Mouse (Mus musculus): ENCODE results near the gene Zfhx3.

Zfhx3 gene

DNA sequence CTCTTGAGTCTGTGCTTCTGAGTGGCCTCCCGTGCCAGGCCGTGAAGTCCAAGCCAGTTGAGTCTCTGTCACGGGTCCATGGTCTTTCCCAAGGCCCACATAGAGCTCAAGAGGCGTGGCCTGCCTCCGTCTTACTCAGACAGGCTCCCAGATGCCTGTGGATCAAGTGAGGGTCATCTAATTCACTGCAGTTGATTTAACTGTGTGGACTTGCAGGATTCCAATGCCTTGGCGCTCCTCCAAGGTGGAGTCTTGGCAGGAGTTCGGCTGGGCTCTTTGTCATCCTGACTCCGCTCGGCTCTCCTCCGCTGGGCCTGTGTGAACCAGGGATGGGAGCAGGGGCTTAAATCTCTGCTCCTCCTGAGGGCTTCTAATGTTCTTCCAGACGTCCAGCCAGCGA, 855.6 kb downstream of the Zfhx3 start:
- no peak for DNase-seq (ENCODE audit: low spot score in 2 of 2)

GRCm38 (mm10) chr8:108799250-108799649, 856.8 kb downstream of the Zfhx3 start:
- DNase-seq (ENCODE audit: low spot score in 2 of 2), result no peak

- no peak for DNase-seq (ENCODE audit: low spot score in 2 of 2)
These were observed 857.9 kb downstream of the Zfhx3 start for GRCm38 (mm10) chr8:108800357-108800756.

- DNase-seq (ENCODE audit: low spot score in 2 of 2), result no peak
These were observed 860.6 kb downstream of the Zfhx3 start for GRCm38 (mm10) chr8:108803017-108803416.

- no peak for DNase-seq (ENCODE audit: low spot score in 2 of 2)
These were observed 869.2 kb downstream of the Zfhx3 start for GRCm38 (mm10) chr8:108811694-108812093.

DNA sequence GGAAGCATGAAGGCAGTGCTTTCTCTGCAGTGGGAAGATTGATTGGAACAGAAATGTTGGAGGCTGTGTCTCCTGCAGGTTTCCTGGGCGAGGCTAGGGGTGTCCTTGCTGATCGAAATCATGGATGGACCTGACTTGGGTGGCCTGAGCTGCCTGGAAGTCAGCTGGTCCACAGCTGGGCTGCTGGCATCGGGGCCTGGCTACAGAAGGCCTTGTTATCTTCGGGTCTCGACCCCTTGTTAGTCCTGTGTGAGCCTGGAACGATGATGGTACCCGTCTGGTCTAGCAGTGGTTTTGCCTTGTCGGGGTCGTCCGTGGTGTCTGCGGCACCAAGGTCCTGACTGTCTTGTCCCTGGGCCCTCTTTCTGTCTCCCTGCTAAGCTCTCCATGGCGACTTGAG, 870.9 kb downstream of the Zfhx3 start:
- no peak for DNase-seq (ENCODE audit: low spot score in 2 of 2)

GRCm38 (mm10) chr8:108819271-108819671, 876.8 kb downstream of the Zfhx3 start:
- no peak for DNase-seq (ENCODE audit: low spot score in 2 of 2)

DNA sequence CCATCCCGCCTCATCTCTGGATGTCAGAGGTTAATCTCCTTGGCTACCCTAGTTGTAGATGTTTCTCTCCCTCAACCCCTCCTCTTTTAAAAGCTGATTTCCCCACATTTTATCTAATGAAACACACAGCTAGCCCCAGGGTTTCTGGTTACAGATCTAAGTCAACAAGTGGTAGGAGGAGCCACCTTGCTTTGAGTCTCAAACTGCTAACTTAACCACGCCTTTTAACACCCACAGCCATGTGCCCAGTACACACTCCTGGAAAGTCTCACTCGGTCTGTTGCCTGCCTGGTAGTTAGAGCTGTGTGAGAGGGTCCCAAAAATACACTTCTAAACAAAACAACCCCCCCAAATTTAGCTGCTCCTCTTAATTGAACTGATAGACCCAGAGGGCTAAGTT, 877.4 kb downstream of the Zfhx3 start:
- no peak for DNase-seq (ENCODE audit: low spot score in 2 of 2)

- DNase-seq (ENCODE audit: low spot score in 2 of 2), result no peak
These were observed 878.2 kb downstream of the Zfhx3 start for GRCm38 (mm10) chr8:108820634-108821033.

DNA sequence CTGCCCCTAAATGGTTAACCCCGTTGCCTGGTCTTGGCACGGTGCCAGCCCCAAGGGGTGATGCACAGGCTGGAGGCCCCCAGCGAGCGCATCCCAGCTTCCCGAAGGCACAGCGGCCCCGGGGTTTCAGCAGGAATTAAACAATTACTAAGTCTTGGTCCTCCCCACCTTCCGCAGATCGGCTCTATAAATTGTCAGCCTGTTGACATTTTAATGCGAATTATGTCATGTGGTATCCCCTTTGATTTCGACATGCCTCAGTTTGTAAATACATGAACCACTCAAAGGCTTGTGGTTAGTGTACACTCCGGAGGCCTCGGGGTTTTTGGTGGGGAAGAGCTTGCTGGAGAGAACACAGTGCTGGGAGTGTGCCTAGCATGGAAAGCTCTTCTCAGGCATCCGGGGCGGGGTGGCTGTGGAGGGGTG, 880.4 kb downstream of the Zfhx3 start:
- no peak for DNase-seq (ENCODE audit: low spot score in 2 of 2)

- DNase-seq (ENCODE audit: low spot score in 2 of 2), result no peak
These were observed 881.6 kb downstream of the Zfhx3 start for GRCm38 (mm10) chr8:108824049-108824448.

- DNase-seq (ENCODE audit: low spot score in 2 of 2), result no peak
These were observed 884.0 kb downstream of the Zfhx3 start for GRCm38 (mm10) chr8:108826414-108826813.

DNA sequence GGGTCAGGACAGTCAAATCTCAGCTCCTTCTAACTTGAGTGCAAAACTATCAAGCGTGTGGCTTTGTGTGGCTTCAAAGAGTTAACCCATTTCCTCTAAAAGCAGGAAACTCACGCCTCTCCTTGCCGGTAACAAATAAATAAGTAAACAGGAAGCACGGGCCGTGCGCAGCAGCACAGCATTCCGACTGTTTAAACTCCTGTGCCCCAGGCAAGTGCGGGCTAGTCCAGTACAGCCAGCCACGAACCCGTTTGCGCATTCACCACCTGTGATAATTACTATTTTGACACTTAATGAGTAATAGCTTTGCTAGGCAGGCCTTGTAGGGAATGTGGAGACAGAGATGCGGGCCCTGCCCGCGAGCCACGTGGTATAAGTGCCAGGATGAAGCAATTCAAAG, 885.0 kb downstream of the Zfhx3 start:
- DNase-seq (ENCODE audit: low spot score in 2 of 2), result no peak

- DNase-seq (ENCODE audit: low spot score in 2 of 2), result peak; percentile 10 to 30
These were observed 886.9 kb downstream of the Zfhx3 start for GRCm38 (mm10) chr8:108829305-108829717.

DNA sequence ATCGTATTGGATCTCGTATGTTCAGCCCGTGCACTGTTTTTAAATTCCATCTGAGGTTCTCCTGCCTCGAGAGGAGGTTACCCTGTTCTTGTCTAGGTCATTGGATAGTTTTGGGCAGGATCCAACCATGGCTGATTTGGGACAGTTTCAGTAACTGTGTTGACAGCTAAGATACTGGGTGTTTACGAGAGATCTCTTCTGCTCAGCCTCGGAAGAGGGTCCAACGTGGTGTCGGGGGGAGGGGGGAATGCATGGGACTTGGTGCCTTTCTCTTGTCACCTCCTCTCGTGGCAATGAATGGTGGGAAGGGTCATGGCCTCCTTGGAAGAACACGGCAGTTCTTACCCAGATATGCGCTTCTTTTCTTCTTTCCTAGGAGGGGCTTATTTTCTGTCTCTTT, 892.7 kb downstream of the Zfhx3 start:
- no peak for DNase-seq (ENCODE audit: low spot score in 2 of 2)

GRCm38 (mm10) chr8:108837788-108838187, 895.3 kb downstream of the Zfhx3 start:
- no peak for DNase-seq (ENCODE audit: low spot score in 2 of 2)

DNA sequence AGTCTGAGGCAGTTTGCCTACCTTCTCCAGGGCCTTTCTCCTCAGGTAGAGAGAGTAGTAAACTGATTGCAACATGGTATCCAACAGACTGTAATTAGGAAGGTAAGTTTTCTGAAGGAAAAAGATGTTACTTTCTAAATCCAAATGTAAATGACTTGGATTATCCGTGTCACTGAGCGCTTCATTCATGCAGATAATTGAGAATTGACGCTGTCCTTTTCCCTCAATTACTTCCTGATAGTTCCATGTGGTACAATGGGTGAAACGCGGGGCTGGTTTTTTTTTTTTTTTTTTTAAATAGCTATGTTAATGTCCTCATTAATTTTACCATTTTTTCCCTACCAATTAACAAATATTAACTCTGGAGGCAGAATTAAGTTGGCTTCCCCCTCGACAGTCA, 896.3 kb downstream of the Zfhx3 start:
- no peak for DNase-seq (ENCODE audit: low spot score in 2 of 2)

- no peak for DNase-seq (ENCODE audit: low spot score in 2 of 2)
These were observed 899.9 kb downstream of the Zfhx3 start for GRCm38 (mm10) chr8:108842307-108842706.

- no peak for DNase-seq (ENCODE audit: low spot score in 2 of 2)
These were observed 903.7 kb downstream of the Zfhx3 start for GRCm38 (mm10) chr8:108846174-108846573.

- DNase-seq (ENCODE audit: low spot score in 2 of 2), result no peak
These were observed 904.4 kb downstream of the Zfhx3 start for GRCm38 (mm10) chr8:108846827-108847226.

DNA sequence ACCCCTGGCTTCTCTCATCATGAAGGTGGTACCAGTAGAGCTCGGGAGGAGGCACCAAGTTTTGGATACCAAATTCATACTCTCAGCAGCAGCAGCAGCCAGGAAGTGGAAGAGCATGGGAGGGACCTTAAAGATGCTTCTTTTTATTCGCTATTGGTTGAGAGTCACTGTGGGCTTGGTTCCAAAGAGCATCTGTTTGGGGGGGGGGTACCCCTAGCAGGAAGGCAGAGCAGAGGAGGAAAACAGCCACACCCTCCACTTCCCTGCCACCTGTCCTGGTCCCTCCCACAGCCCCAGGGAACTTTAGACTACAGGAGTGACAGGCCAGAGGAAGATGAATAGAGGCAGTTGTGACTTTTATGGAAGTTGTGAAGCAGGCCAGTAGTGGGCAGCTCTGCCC, 904.9 kb downstream of the Zfhx3 start:
- no peak for DNase-seq (ENCODE audit: low spot score in 2 of 2)

DNA sequence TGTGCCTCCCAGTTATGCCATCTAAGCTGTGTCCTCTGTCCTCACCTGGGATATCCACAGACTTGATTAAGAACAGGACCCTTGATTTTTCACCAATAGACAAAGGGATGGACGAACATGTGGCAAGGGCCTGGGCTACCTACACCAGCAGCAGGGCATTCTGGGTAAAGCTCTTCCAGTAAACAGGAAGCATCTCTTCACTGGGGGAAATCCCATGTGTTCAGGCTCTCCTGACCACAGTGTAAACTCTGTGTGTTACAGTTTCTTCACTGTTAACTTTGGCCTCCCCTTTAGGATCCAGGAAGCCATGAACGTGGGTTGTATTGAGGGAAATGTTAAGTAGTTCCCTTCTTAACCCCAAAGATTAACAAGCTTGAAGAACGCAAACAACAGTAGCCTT, 906.0 kb downstream of the Zfhx3 start:
- no peak for DNase-seq (ENCODE audit: low spot score in 2 of 2)

GRCm38 (mm10) chr8:108853028-108853427, 910.6 kb downstream of the Zfhx3 start:
- no peak for DNase-seq (ENCODE audit: low spot score in 2 of 2)

DNA sequence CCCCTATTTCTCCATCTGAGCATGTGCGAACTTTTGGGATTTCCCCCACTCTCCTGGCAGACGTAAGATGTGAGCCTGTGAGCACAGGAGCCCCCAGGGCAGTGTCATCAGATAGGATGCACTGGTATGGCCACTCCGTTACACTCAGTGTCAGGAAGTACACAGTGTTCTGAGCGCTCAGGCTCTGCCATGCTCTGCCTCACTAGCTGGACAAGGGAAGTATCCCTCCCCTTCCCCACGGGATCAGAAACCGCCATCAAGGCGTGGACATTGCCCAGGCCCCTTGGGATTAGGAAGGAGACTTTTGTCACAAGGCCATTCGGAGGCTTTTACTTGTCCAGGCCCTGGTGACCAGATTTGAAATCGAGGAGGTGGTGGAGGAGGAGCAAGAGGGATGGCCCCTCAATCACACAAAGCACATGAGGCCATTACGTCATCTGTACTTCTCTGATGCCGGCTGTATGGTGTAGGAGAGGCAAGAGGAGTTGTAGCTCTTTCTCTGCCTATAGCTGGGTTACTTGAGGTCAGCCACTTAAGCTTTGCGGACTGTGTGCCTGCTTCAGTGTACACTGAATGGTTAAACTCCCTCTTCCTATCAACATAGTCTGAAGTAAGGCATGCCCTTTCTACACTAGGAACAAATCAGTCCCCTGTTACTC, 912.1 kb downstream of the Zfhx3 start:
- DNase-seq (ENCODE audit: low spot score in 2 of 2), result no peak

Measured in right cerebral cortex, postnatal 36 days (tissue).